8 mouse cellular contexts compared by ENCODE assay signal in the genomic region with DNA sequence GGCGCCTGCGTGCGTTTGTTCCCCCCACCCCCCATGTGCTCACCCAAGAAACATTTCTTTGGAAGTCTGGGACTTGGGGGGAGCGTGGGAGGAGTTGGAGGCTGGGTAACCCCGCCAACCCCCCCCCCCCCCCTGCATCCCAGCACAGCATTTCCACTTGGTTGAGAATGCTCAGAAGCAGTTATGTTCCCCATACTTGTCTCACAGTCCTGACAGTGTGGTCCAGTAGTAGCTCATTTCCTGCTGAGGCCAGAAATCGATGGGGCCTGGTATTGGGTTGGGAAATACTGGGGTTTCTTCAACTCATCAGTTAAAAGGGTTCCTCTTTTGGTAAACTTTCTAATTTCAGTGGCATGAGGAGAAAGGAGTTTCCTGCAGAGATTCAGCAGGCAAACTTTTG. TPM values are rescaled to one million over a fixed set of nuclear protein-coding genes. Genes with fewer than 3 reads are reported as not detected.
DNase-seq lines count a peak whose midpoint lies in the region; ATAC-seq lines count a peak whose summit lies in the region.

No protein-coding gene starts in this region.

- DNase-seq in heart, adult 9 months (ENCODE audit: low spot score in 2 of 2): peak; percentile 14 to 18
- DNase-seq in heart, postnatal 36 days: no peak
- DNase-seq in hindbrain, embryonic 14.5 days (ENCODE audit: low spot score): no peak
- DNase-seq in urinary bladder, postnatal 10 days (ENCODE audit: low spot score): no peak
- DNase-seq in c-Kit-positive CD71-positive TER-119-positive erythroid progenitor cells, embryonic 14.5 days (ENCODE audit: low spot score): no peak
- no peak for DNase-seq in gastrocnemius, adult 8-10 months (ENCODE audit: low spot score in 2 of 2)

- peak; percentile 50 for ATAC-seq in common myeloid progenitor, adult 5-6 weeks (replicated peaks; ENCODE audit: low read depth, poor library complexity, severe bottlenecking)
- ATAC-seq in hindbrain, embryonic 14.5 days (ENCODE audit: low FRiP score): peak; percentile 6; the same call in 1 of the 2 replicates

- no peaks in the 10 kb centered on the region for H3K9me3 ChIP-seq in hindbrain, embryonic 14.5 days (ENCODE audit: control insufficient read depth, low read length)
- H3K9me3 ChIP-seq in megakaryocyte, embryonic 14.5 days: 0 out of 2 replicates have a peak, but pooled peaks cover 7% of the 10 kb centered on the region

- no peaks in the 10 kb centered on the region for H3K27me3 ChIP-seq in hindbrain, embryonic 14.5 days (ENCODE audit: control insufficient read depth, insufficient read depth, low read length)
- H3K27me3 ChIP-seq in megakaryocyte, embryonic 14.5 days (replicated peaks): peaks cover 14% of the 10 kb centered on the region

- H3K27ac ChIP-seq in hindbrain, embryonic 14.5 days: no peak overlapping the region

- H3K4me1 ChIP-seq in hindbrain, embryonic 14.5 days (replicated peaks; ENCODE audit: control insufficient read depth, insufficient read depth, low read length): no peaks in the 10 kb centered on the region
- 0 out of 2 replicates have a peak, but pooled peaks cover 4% of the 10 kb centered on the region for H3K4me1 ChIP-seq in megakaryocyte, embryonic 14.5 days

- H3K36me3 ChIP-seq in hindbrain, embryonic 14.5 days (replicated peaks; ENCODE audit: control insufficient read depth, insufficient read depth): no peaks in the 10 kb centered on the region
- H3K36me3 ChIP-seq in megakaryocyte, embryonic 14.5 days (replicated peaks; ENCODE audit: low read length): no peaks in the 10 kb centered on the region

- H3K9ac ChIP-seq in hindbrain, embryonic 14.5 days: peak overlapping the region; percentile 58; the same call in 1 of the 2 replicates

- intact Hi-C loops in heart, postnatal 36 days (cut with DNase I): loop anchor here (10.0 kb wide), 1 partner anchor 134 kb away; no protein-coding TSS in a partner anchor

- peak overlapping the region; percentile 56 for H3K4me3 ChIP-seq in hindbrain, embryonic 14.5 days (replicated peaks; ENCODE audit: low read length)
- H3K4me3 ChIP-seq in megakaryocyte, embryonic 14.5 days (replicated peaks): peak overlapping the region; percentile 91

- H3K4me2 ChIP-seq in hindbrain, embryonic 14.5 days (replicated peaks): peak overlapping the region; percentile 51

- 21% methylated on average over 6 of the region's 6 CpGs for WGBS in hindbrain, embryonic 14.5 days

RNA-seq across cellular contexts. Expression of a gene that starts 1.1 kb away (rescaled TPM):
- 10 to 100 TPM; 14.1 to 14.5 TPM for total RNA-seq in heart, postnatal 36 days (2021)
- 6.3 and 6.9 TPM in 2 replicates for total RNA-seq in common myeloid progenitor, adult 5-6 weeks (2017)
- polyA plus RNA-seq in hindbrain, embryonic 14.5 days (2014; fragmentation: Nextera tagmentation; extraction: Ambion mirVana): 5.0 and 5.4 TPM in 2 replicates
- polyA plus RNA-seq in megakaryocyte, embryonic 14.5 days (2012; ENCODE audit: insufficient read depth, low replicate concordance): 0.16 and 1.3 TPM in 2 replicates
- 1 to 10 TPM; 2.8 to 4.7 (median 3.7) TPM for total RNA-seq in gastrocnemius, adult 8-10 months (2022)

Comparison
In these comparisons a context has a peak if more than half of its experiments do, and no peak if none do; other contexts are left out.
1. DNase-seq: peak in heart, adult 9 months (2 of 2); none in heart, postnatal 36 days (0 of 2), hindbrain, embryonic 14.5 days (single experiment), urinary bladder, postnatal 10 days (single experiment), c-Kit-positive CD71-positive TER-119-positive erythroid progenitor cells, embryonic 14.5 days (single experiment) and gastrocnemius, adult 8-10 months (0 of 2).